Mouse (Mus musculus) ES-Bruce4 (cell line): ENCODE results near the gene Cep78.

Experiments used
- CTCF ChIP-seq: IDR thresholded peaks from one replicate; pipeline ENCODE4 v1.8.1; 2011; ENCODE audit warnings: low read depth, low read length
- EP300 ChIP-seq: IDR thresholded peaks from 2 replicates; pipeline ENCODE4 v1.6.1; 2011; ENCODE audit warnings: low read depth, low read length; ENCODE audit not compliant: insufficient read depth

DNA sequence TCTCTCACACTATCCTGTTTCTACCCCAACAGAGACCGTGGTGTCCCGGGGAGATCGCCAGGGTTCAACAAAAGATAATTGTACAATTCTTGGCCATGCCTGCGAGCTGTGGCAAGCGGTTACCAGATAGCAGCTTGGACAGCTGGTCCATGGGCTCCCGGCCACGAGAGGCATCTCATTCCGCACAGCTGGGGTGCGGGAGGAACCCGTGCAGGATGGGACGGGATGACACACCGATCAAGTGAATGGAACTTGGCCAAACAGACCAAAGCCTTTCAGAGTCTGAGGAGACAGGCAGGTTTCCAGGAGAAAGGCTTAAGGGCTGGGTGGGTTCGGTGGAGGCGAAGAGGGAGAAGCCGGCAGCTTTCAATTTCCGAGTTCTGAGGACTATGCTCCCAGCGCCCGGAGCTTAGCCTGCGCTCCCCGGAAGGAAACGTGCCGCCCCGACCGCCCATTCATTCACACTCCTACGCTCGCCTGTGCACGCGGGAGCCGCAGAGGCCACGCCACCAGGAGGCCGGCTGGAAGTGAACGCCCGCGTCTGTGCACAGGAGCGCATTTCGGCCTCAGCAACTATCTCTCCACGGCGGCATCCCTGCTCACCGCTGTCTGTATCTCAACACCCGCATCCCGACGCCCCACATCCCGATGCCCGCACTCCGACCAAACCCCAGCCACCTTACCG, 60.5 kb downstream of the Cep78 start:
- no peak for TF ChIP-seq CTCF
- no peak for TF ChIP-seq EP300
